Mouse (Mus musculus): ENCODE data around the gene Eci2. TPM values are rescaled to one million over a fixed set of nuclear protein-coding genes. Genes with fewer than 3 reads are reported as not detected.
"Not testable (repeated sequence)": the region's sequence is repeated elsewhere in the genome, so short reads cannot be mapped to it uniquely, and the experiment has no call there.

Eci2 gene
- polyA plus RNA-seq, 1 experiment from 2014 or later: 165 TPM

DNA sequence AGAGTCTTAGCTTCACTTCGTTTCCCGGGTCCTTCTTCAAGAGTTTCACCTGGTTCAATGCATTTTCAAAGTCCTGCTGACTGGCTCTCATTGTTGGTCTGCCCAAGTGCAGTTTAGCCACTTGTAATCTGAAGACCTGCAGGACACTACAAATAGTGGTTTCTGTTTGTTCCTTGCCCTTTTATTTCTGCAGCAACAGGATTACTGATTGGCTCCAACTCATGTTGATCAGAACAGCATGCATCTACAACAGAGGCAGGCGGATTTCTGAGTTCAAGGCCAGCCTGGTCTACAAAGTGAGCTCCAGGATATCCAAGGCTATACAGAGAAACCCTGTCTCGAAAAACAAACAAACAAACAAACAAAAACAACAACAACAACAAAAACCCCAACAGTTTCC is 33.8 kb downstream of the Eci2 start:
- DNase-seq (ENCODE audit: low spot score): no peak

DNA sequence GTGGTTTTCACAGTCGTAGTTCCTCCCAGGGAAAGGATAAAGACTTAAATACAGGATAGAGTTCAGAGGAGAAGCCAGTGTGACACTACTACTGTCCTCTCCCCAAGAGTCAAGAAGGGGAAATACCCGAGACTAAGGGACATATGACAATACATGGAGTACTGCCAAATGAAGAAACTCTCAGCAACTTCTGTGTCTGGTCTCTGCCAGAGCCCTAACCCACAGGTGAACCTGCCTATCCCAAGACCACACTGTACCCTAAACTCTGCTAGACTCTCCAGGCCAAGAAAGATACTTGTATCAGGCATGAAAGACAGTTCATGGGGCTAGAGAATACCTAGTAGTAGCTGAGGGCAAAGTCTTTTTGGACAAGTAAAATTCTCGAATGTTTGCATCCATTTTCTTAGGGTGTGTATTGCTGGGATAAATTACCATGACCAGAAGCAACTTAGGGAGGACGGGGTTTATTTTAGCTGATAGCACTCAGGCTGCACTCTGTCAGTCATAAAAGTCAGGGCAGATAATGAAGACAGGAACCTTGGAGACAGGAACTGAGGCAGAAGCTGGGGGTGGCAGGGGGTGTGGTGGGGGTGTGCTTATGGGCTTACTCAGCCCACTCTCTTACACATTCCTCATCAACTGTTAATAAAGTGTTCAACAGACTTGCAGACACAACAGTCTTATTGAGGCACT is 35.2 kb downstream of the Eci2 start:
- no peak for DNase-seq (ENCODE audit: low spot score)

DNA sequence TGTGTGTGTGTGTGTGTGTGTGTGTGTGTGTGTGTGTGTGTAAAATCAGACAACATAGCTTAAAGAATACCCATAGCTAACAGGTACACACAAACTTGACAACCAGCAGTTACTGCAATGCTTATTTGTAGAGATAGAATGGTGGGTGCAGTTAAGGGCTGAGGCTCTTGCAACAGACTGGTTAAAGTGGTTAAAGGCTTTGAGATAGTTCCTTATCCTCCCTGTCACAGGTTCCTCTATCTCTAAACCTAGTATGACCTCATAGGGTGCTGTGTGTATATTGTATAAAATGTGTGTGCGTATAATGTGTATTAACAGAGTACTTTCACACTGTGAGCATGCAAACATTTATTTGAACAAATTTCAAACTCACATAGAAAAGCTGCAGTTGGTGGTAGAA is 43.4 kb downstream of the Eci2 start:
- DNase-seq (ENCODE audit: low spot score): not testable (repeated sequence)

DNA sequence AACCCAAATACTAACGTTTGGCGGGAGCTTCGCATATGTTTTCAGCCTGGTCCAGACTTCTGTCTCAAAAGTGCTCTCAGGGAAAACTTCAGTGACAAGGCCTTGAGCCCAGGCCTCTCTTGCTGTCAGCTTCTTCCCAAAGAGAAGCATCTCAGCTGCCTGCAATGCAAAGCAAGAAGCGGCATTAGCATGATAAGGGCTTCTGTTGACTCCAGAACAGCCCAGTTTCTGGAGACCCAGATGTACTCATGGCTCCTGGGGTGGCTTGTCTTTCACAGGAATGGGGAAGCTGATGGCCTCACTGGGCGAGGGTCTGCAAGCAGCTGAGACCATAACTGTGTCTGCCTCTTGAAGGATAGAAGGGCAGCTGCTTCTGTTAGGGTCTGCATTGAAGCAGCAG is 48.3 kb downstream of the Eci2 start:
- DNase-seq (ENCODE audit: low spot score): not testable (repeated sequence)

DNA sequence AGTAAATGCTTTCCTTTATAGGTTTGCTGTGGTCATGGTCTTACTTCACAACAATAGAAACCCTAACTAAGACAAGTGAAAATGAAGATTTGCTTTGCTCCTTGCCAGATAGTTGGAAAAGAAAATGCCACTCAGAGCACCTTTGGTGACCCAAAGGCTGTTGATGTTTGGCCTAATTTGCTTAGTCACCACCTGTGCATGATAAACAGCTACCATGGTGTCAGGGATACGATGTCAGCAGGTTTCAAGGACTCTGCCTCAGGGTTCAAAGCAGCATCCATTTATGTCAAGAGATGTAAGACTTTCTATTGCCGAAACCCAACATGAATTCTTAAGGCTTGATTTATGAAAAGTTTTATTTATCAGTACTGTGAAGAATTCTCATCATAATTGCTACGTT is 49.5 kb downstream of the Eci2 start:
- DNase-seq (ENCODE audit: low spot score): no peak

DNA sequence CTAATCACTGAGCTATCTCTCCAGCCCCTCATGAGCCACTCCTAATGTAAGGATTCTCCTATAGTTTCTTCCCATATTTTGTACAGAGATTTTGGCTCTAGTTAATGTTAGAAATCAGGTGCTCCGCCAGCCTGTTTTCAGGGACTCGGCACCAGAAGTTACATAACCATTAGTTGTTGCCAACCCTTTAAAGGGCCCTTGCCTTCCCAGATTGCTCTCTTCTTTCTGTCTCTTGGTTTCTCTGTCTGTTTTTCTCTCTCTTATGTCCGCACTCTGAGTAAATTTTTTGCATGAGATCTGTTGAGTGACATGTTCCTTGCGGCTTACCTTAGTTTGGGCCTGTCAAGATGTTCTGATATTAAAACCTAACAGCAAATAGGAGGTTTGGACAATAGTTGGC is 50.8 kb downstream of the Eci2 start:
- no peak for DNase-seq (ENCODE audit: low spot score)

DNA sequence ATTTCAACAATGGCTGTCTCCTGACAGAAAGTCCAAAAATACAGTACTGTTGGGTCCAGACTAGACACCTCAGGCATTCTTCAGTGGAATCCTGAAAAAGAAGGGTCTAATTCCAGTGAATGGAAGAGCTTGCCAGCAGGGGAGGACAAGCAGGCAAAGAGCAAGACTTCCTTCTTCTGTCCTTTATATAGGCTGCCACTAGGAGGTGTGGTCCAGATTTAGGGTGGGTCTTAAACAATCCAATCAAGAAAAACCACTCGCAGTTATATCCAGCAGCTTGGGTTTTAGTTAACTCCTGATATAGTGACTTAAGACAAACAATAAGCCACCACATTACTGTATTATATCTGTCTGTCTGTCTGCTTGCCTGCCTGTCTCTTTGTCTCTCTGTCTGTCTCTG is 53.1 kb downstream of the Eci2 start:
- peak; percentile 56 for DNase-seq (ENCODE audit: low spot score)

DNA sequence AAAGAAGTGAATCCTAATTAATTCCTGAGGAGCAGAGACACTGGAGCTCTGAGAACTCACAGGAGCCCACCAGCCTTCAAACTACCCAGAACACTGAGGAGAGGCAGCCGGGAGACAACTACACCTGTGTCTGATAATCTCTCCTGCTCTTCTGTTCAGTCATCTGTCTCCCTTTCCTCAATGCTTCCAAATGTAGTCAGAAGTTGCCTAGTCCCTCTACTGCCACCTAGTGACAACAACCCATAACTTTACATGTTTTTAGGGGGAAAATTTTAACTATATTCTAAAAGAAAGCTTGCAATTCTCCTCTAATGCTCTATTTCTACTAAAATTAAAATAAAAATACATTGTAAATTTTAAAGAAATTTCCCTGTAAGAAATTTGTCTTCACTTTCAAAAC is 53.7 kb downstream of the Eci2 start:
- DNase-seq (ENCODE audit: low spot score): peak; percentile 70

DNA sequence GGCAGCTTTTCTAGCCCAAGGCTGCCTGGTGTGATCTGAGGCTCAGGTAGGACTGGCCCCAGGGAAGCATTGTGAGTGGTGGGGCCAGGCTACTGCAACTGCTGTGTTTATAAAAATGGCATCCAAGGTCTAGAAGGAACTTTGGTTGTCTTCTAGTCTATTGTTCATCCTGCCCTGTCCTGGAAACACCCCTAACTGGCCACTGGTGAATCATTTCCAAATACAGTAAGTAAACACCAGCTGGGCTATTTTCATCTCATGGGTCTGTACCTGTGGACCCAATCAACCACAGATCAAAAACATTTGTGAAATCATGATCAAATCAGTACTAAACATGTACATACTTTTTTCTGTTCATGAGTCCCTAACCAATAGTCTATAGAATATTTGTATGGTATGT is 54.4 kb downstream of the Eci2 start:
- not testable (repeated sequence) for DNase-seq (ENCODE audit: low spot score)

DNA sequence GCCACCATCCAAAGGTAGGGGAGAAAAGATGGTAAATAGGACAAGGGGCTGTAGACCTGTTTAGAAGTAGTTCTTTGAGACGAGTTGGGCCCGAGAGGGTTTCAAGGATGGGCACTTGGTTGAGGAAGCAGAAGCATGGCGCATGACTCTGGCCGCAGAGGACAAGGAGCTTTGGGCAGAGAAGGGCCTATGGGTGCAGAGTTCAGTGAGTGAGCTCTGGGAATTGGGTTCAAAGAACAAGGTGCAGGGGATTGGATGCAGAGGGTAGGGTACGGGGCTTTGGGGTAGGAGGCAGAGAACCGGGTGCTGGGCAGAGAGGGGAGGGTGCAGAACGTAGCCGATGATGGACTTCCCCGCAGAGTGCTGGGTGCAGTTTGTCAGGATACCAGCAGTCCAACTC is 61.2 kb downstream of the Eci2 start:
- DNase-seq (ENCODE audit: low spot score): not testable (repeated sequence)

DNA sequence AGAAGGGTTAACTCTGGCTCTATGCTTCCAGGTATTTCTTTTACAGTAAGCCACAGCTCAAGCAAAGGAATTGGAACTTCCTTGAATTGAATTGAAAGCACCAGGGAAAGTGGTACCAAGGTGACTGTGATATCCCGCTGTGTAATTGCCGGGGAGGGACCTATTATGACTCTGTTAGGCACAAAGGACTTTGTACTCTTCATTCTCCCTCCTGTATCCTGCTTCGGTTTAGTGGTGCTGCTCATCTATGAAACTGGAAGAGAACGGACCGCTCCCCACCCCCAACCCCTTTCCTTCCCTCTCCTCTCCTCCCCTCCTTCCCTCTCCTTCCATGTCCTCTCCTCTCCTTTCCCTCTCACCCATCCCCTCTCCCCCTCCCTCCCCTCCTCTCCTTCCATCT is 62.0 kb downstream of the Eci2 start:
- no peak for DNase-seq (ENCODE audit: low spot score)

DNA sequence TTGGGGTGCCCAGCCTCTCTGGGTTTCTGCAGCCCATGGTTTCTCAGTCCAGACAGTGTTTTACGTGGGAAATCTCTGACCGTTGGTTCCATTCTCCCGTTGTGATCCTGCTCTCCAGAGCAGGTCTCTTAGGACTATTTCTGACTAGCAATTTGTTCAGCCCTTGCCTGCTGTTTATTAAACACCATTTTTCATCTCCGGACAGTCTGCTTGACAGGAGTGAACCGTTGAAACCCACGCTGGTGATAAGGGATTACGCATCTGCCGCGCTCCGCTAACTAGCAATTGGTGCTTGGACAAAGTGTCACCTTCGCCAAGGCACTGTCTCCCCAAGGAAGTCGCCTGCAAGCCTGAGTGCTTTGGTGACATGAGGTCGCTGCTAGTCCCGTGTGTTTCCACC is 62.5 kb downstream of the Eci2 start:
- DNase-seq (ENCODE audit: low spot score): no peak

DNA sequence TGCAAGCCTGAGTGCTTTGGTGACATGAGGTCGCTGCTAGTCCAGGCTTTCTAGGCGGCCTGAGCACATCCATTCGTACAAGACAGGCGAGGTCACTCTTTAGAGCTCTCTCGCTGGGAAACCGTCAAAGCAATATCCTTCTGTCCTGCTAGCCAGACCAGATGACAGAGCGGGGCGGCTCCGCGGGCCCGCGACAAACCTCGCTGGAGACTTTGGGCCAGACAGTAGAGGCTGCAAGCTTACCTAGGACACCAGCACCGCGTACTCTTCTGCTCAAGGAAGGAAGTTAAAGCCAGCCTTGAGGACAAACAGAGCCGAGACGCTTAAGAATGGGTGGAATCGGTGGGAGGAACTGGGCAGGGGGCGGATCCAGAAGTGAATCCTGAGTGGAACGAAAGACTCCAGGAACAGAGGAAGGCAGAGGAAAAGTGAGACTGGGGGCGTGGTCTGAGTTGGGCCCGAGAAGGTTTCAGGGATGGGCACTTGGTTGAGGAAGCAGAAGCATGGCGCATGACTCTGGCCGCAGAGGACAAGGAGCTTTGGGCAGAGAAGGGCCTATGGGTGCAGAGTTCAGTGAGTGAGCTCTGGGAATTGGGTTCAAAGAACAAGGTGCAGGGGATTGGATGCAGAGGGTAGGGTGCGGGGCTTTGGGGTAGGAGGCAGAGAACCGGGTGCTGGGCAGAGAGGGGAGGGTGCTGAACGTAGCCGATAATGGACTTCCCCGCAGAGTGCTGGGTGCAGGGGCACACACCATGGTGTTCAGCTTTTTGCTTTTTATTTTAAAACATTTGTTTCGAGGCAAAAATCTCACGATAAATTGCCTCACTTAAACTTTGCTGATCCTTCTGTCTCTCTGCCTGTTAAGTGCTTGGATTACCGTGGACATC is 63.1 kb downstream of the Eci2 start, which contains the start of gene Eci3:
Eci3 (minus strand) TSS at position 300 of the 887 bp plus-strand sequence.
- no peak for DNase-seq (ENCODE audit: low spot score)

DNA sequence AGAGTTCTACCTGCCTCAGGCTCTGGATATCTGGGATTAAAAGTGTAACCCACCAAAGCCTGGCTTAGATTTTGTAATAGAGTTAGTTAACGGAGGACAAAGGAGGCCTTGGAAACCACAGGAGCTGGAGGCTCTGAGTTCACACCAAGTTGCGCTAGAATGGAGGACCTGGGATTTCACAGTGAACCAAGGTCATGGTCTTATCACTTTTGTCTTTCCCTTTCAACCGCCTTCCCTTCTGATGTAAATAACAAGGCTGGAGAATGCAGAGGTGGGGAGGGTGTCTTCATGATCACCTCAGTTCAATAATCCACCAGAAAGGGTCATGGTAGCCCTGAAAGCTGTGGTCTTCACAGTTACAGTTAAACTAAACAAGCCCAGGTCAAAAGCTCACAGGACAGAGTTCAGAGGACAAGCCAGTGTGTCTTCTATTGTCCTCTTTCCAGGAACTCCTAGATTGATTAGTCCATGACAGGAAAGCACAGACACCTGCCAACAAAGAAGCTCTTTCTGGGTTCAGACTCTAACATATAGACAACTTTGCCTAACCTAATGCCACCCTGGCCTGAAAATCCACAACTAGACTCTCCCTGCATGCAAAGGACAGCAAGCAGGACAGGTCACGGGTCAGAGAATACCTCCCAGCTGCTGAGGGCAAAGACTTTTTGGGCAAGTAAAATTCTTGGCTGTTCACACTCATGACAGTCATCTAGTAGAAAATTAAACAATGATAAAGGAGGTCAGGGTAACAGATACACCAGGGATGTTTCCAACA is 65.7 kb downstream of the Eci2 start:
- DNase-seq (ENCODE audit: low spot score): no peak

DNA sequence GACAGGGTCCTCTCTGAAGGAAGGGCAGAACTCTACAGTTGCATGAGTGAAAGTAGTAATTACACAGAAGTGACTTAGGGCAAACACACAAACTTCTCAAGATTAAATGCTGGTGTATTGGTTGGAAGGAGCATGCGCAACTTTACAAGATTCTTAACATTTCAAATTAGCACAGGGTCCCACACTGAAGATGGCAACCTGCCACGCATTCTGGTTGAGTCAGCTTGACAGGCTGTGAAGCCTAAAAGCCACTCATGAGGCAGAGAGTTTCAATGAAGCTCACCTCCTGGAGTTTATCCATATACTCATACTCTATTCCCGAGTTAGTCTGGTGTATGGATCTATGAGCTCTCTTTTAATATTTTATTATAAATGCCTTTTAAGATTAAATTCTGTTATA is 68.7 kb downstream of the Eci2 start:
- DNase-seq (ENCODE audit: low spot score): not testable (repeated sequence)

DNA sequence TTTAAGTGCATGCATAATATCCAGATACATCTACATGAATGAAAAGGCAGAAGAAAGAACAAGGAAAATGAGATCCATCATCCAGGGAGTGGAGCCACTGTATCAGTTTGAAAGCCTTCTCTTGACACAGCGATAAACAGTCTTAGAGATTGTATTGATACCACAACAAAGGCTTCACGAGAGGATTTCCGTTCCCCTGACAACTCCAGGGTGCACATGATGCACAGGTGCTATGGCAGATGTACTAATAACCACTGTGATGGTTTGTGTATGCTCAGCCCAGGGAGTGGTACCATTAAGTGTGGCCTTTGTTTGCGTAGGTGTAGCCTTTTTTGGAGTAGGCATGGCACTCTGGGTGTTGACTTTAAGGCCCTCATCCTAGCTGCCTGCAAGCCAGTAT is 70.0 kb downstream of the Eci2 start:
- peak; percentile 83 for DNase-seq (ENCODE audit: low spot score)

DNA sequence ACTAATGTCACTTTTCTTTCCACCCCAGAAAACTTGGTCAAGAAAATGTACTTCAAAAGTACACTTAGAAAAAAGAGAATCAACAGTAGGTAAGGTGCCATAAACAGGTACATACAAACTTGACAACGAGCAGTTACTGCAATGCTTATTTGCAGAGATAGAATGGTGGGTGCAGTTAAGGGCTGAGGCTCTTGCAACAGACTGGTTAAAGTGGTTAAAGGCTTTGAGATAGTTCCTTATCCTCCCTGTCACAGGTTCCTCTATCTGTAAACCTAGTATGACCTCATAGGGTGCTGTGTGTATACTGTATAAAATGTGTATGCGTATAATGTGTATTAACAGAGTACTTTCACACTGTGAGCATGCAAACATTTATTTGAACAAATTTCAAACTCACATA is 75.5 kb downstream of the Eci2 start:
- not testable (repeated sequence) for DNase-seq (ENCODE audit: low spot score)

DNA sequence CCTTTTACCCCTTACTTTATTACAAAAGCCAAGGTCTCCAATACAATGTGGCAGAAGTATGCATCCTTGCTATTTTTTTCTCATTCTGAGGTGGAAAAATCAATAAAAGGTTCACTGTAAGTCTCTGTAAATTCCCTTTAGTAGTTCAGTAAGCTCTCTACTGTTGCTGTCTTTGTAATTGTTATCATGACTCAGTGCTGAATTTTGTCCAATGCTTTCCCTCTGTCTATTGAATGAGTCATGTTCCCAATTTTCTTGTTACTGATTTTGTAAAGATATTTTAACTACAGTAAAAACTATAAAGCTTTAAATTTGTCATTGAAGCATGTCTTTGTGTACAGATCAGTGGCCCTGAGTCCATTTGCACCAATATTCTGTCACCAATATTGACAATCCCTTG is 84.5 kb downstream of the Eci2 start:
- DNase-seq (ENCODE audit: low spot score): no peak

DNA sequence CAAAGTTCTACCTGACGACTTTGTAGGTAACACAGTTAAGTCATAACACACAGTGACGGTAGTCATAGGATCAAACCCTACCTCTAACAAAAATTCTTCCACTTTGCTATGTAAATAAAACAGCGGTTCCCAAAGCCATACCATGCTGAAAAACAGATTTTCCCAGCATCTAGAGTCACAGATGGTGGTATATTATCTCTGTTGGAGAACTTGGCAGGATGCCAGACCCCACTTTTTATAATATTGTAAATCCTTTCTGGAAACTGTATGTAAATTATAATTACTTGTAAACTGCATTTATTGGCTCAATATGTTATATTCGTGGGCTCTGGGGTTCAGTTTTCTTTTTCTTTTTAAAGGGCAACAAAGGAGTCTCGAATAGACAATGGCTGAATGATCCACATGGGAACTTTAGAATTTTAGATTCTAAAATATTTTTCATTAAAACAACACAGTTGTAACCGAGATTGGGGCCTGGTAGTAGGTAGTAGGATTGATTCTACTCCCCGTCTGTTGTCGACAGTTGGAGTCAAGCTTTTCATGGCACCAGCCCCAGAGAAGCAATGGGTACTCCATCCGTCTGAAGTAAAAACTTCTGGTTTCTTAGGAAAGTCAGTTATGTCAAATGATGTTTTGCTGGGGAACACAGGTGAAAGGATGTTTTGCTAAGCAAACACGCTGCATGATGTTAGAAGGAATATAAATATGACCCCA is 91.8 kb downstream of the Eci2 start:
- no peak for DNase-seq (ENCODE audit: low spot score)
